Mouse (Mus musculus): ENCODE data around the gene Dimt1.

- peak; percentile 96 for TF ChIP-seq EP300 (IDR thresholded peaks at IDR 0.05; ENCODE audit: low read depth)
- peak; percentile 28 for TF ChIP-seq CTCF (IDR thresholded peaks at IDR 0.05; ENCODE audit: low read depth)
Measured at GRCm38 (mm10) chr13:106998671-106999070, 51.7 kb downstream of the Dimt1 start.

Measured in liver, postnatal 0 days (tissue).